Mouse (Mus musculus) stomach, embryonic 16.5 days (tissue): ENCODE results near the gene Dusp6. TPM values are rescaled to one million over a fixed set of nuclear protein-coding genes. Genes with fewer than 3 reads are reported as not detected.
"Not testable (repeated sequence)": the region's sequence is repeated elsewhere in the genome, so short reads cannot be mapped to it uniquely, and the experiment has no call there.

Experiments used
- ATAC-seq: fragments of 200-750 bp; cut with Nextera tagmentation; 2 replicates; pipeline ENCODE4 v1.8.0; 2017; ENCODE audit warnings: moderate number of reproducible peaks, moderate TSS enrichment; ENCODE audit not compliant: insufficient read depth, low FRiP score
- H3K27ac ChIP-seq: fragments of 300-500 bp; sonication (generic); 2 replicates; pipeline ENCODE4 v1.5.1; 2014; ENCODE audit warnings: low read length
- H3K27me3 ChIP-seq: fragments of 300-500 bp; sonication (generic); 2 replicates; pipeline ENCODE4 v1.6.1; 2014; ENCODE audit warnings: low read length, control low read depth, mixed read lengths; ENCODE audit not compliant: control insufficient read depth, insufficient read depth
- H3K36me3 ChIP-seq: fragments of 300-500 bp; sonication (generic); 2 replicates; pipeline ENCODE4 v1.6.1; 2014; ENCODE audit warnings: low read length; ENCODE audit not compliant: control insufficient read depth, insufficient read depth
- H3K4me1 ChIP-seq: fragments of 300-500 bp; sonication (generic); 2 replicates; pipeline ENCODE4 v1.6.1; 2014; ENCODE audit warnings: low read length, control low read depth, mixed read lengths; ENCODE audit not compliant: control insufficient read depth, insufficient read depth
- H3K4me2 ChIP-seq: fragments of 300-500 bp; sonication (generic); 2 replicates; pipeline ENCODE4 v1.6.1; 2014; ENCODE audit warnings: low read depth, low read length, mixed read lengths
- H3K4me3 ChIP-seq: fragments of 300-500 bp; sonication (generic); replicated peaks from 2 replicates; pipeline ENCODE4 v1.5.1; 2014; ENCODE audit warnings: mild to moderate bottlenecking, low read length
- H3K9ac ChIP-seq: fragments of 300-500 bp; sonication (generic); 2 replicates; pipeline ENCODE4 v1.6.1; 2014; ENCODE audit warnings: low read length
- H3K9me3 ChIP-seq: fragments of 300-500 bp; sonication (generic); replicated peaks from 2 replicates; pipeline ENCODE4 v1.6.1; 2016; ENCODE audit warnings: low read length, control low read depth; ENCODE audit not compliant: control insufficient read depth
- WGBS: fragments of 180-500 bp; shearing (Covaris S2); extraction: QIAGEN DNeasy Blood & Tissue Kit; methylation state at CpG from one replicate; pipeline ENCODE4 v1.1.7; 2014; 5-methylcytosine and 5-hydroxymethylcytosine counted together
- polyA plus RNA-seq: library from polyadenylated mRNA; unstranded; fragments of >200 nt; fragmentation: Nextera tagmentation; extraction: Ambion mirVana; gene quantifications from 2 replicates; pipeline ENCODE4 v1.2.1, GENCODE M21; 2015

Gene Dusp6
- polyA plus RNA-seq, result 39.7 and 40.8 TPM in 2 replicates

DNA sequence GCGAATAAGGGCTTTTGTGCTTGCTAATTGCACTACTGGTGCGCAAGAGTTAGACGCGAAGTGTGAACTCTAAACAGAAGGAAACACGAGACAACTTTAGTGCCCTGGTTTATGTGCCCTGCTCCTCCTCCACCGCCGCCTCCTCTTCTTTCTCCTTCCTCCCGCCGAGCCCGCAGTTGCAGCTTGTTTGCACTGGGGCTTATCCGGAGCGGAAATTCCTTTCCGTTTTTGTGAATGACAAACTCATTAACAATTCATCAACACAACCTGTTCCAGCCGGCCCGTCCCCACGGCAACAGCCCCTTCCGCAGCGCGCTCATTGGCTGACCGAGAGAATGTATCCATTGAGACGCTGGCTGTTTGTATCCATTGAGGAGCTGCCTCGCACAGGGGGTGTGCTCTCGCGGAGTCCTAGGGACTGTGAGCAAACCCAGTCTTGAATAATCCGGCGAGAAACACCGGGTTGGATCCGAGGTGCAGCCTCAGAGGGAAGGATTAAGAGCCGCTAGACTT lies at the start of gene Dusp6:
Gene Dusp6, plus strand, starts transcription at position 365 of the 513 bp plus-strand sequence.
- Histone ChIP-seq H3K36me3 (peaks cover 3% of the 10 kb centered on the region; the same call in 1 of the 2 replicates), H3K4me1 (peaks cover 11% of the 10 kb centered on the region; the same call in 1 of the 2 replicates), H3K27ac (peak within 1 kb of the TSS; percentile 97), H3K27me3 (no peaks in the 10 kb centered on the region), H3K9me3 (no peaks in the 10 kb centered on the region), H3K4me3 (peak within 1 kb of the TSS; percentile 74), H3K9ac (peak within 1 kb of the TSS; percentile 92), H3K4me2 (peak within 1 kb of the TSS; percentile 85)
- ATAC-seq, result peak; percentile 95
- WGBS, result under 1% methylated on average over 29 of the region's 29 CpGs

DNA sequence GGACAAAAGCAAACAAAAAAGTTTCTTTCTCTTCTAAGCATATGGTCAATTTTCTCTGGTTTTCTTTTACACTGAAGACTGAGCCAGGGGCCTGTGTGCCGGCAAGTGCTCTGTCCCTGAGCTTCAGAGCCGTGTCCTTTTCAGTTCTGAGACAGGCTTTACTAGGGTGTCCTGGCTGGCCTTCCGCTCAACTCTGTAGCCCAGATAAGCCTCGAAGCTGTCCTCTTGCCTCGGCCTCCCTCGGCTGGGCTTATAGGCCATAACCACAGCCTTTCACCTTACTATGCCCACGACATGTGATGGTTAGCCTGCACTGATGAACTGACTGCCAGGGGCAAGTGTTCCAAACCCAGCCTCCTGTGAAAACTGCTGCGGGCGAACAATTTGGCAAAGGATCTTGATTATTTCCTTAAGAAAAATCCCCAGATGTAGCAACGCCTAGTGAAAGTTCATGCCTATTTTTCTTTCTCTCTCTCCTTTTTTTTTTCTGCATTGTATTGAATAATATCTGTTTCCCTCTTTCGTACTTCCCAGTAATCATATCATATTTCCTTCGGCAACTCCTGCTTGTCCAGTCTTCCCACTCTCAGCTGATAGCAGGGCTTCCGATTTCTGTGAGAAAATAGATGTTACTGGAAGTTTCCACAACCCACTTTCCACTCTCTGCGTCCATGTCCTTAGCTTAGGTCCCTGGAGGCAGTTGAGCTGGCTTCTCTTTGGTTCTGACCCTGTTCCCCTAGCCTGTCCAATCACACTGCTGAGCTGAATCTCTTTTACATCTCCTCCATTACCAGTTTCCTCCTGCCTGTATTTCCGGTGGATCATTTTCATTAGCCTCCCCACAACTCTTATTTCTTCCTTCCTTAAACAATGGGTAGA lies 48.4 kb upstream of the Dusp6 start:
- no peaks in the 10 kb centered on the region for H3K27me3 ChIP-seq
- H3K9me3 ChIP-seq, result no peaks in the 10 kb centered on the region
- no peak overlapping the region for H3K27ac ChIP-seq
- no peaks in the 10 kb centered on the region for H3K4me1 ChIP-seq
- no peaks in the 10 kb centered on the region for H3K36me3 ChIP-seq
- ATAC-seq, result no peak
- WGBS, result 79% methylated on average over 15 of the region's 15 CpGs
- H3K4me3 ChIP-seq, result no peak overlapping the region
- no peak overlapping the region for H3K9ac ChIP-seq
- no peak overlapping the region for H3K4me2 ChIP-seq

DNA sequence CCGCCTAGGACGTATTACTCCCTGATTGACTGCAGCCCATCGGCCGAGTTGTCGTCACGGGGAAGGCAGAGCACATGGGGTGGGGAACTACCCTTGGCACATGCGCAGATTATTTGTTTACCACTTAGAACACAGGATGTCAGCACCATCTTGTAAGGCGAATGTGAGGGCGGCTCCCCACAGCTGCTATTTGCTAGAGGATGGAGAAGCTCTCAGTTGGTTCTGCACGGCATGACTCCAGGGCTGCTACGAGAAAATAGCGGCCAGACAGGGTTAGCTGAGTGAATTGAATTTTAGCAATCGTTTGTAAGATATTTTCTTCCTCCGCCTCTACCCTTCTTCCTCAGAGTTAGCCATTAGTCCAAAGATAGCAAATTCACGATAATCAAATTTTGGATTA lies 46.5 kb upstream of the Dusp6 start:
- H3K9me3 ChIP-seq, H3K27me3 ChIP-seq, H3K36me3 ChIP-seq, ATAC-seq, H3K4me2 ChIP-seq, H3K4me1 ChIP-seq, H3K27ac ChIP-seq, H3K9ac ChIP-seq, H3K4me3 ChIP-seq: not testable (repeated sequence)
- 90% methylated on average over 15 of the region's 15 CpGs for WGBS

DNA sequence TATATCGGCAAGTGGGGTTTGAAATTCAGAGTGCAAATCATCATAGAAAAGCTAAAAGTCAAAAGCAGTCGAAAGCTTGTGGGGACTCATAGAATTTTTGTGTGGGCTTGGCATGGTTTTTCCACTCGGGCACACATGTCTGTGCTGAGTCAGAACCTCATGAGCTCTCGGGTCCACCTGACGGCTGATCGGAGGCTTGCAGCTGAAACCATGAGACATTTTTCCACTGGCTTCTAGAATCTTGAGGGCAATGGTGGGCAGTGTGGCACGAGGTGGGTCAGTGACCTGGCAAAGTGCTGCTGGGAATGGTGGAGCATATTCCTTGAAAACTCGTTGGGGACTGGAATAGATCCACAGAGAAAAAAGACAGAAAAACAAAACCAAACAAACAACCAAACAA lies 41.5 kb upstream of the Dusp6 start:
- Histone ChIP-seq H3K36me3 (no peaks in the 10 kb centered on the region), H3K9ac (no peak overlapping the region), H3K27ac (no peak overlapping the region), H3K4me1 (no peaks in the 10 kb centered on the region), H3K4me2 (no peak overlapping the region), H3K9me3 (no peaks in the 10 kb centered on the region), H3K27me3 (no peaks in the 10 kb centered on the region), H3K4me3 (no peak overlapping the region)
- ATAC-seq, result no peak
- 91% methylated on average over 8 of the region's 8 CpGs for WGBS

- no peak overlapping the region for H3K4me2 ChIP-seq
- H3K9me3 ChIP-seq, result no peaks in the 10 kb centered on the region
- no peaks in the 10 kb centered on the region for H3K36me3 ChIP-seq
- no peak for ATAC-seq
- H3K4me1 ChIP-seq, result no peaks in the 10 kb centered on the region
- no peak overlapping the region for H3K4me3 ChIP-seq
- 0 out of 2 replicates have a peak overlapping the region, but pooled peaks have one; percentile 7 for H3K9ac ChIP-seq
- H3K27me3 ChIP-seq, result no peaks in the 10 kb centered on the region
- WGBS, result 60% methylated on average over 5 of the region's 5 CpGs
- peak overlapping the region; percentile 66; the same call in 1 of the 2 replicates for H3K27ac ChIP-seq
Measured at GRCm38 (mm10) chr10:99222726-99223125, 40.3 kb upstream of the Dusp6 start.

- Histone ChIP-seq H3K27ac (no peak overlapping the region), H3K9ac (no peak overlapping the region), H3K4me1 (peaks cover 8% of the 10 kb centered on the region), H3K36me3 (no peaks in the 10 kb centered on the region), H3K4me2 (no peak overlapping the region), H3K9me3 (no peaks in the 10 kb centered on the region), H3K27me3 (no peaks in the 10 kb centered on the region), H3K4me3 (no peak overlapping the region)
- no peak for ATAC-seq
- WGBS, result 41% methylated on average over 3 of the region's 3 CpGs
Measured at GRCm38 (mm10) chr10:99224218-99224617, 38.8 kb upstream of the Dusp6 start.

- H3K36me3 ChIP-seq, result no peaks in the 10 kb centered on the region
- no peak overlapping the region for H3K27ac ChIP-seq
- H3K4me3 ChIP-seq, result no peak overlapping the region
- H3K9me3 ChIP-seq, result no peaks in the 10 kb centered on the region
- H3K27me3 ChIP-seq, result no peaks in the 10 kb centered on the region
- no peak for ATAC-seq
- no peak overlapping the region for H3K9ac ChIP-seq
- no peak overlapping the region for H3K4me2 ChIP-seq
- H3K4me1 ChIP-seq, result peaks cover 8% of the 10 kb centered on the region
- 88% methylated on average over 5 of the region's 5 CpGs for WGBS
Measured at GRCm38 (mm10) chr10:99226782-99227181, 36.2 kb upstream of the Dusp6 start.

DNA sequence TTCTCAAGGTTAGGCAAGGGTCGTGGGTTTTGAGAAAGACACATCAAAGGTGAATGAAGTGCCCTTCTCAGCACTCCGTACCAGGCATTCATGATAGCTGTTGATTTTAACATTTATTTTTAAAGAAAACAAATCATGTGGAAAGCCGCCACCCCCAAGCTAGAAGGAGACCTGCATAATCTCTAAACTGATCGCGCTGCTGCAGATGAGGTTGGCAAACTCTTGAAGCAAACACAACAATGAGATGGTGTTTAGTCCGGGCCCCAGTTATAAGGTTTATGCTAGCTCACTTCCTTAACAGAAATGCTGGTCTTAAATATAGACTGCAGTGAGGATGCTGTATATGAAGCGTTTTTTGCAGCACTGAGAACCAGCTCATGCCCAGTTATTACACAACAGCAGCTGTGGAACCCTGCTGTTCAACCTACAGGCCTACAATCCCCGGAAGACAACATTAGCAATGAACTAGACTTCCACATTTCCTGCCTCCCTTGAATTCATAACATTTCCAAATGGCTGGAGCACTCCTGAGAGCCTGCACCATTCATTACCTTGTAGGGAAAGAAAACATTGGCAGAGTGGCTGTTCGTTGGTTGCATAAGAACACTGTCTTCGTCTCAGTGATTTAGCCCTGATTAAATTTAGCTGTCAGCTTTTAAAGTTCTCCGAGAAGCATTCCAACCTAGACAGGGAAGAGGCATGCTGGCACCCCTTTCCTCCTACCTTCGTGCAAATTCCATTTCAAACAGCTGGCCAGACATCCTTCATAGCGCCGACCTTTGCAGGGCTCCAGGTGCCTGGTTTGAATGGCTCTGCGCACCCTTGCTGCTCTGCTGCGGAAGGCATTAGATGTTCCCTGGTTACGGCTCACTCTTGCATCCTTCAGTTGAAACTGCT lies 34.8 kb upstream of the Dusp6 start:
- H3K4me3 ChIP-seq, result no peak overlapping the region
- H3K4me2 ChIP-seq, result peak overlapping the region; percentile 10
- H3K9ac ChIP-seq, result no peak overlapping the region
- ATAC-seq, result peak; percentile 57; the same call in 1 of the 2 replicates
- peak overlapping the region; percentile 72 for H3K27ac ChIP-seq
- no peaks in the 10 kb centered on the region for H3K36me3 ChIP-seq
- H3K4me1 ChIP-seq, result peaks cover 8% of the 10 kb centered on the region
- no peaks in the 10 kb centered on the region for H3K27me3 ChIP-seq
- no peaks in the 10 kb centered on the region for H3K9me3 ChIP-seq
- 37% methylated on average over 17 of the region's 17 CpGs for WGBS
